Mouse (Mus musculus) heart, embryonic 12.5 days (tissue): ENCODE measurements around the gene Pign. TPM values are rescaled to one million over a fixed set of nuclear protein-coding genes. Genes with fewer than 3 reads are reported as not detected.

Experiments used
- ATAC-seq: fragments of 200-750 bp; cut with Nextera tagmentation; 2 replicates; pipeline ENCODE4 v1.8.0; 2017; ENCODE audit warnings: moderate TSS enrichment, moderate library complexity; ENCODE audit not compliant: insufficient number of reproducible peaks, low FRiP score
- H3K27ac ChIP-seq: fragments of 300-500 bp; sonication (generic); 2 replicates; pipeline ENCODE4 v1.5.1; 2016; ENCODE audit warnings: mild to moderate bottlenecking, moderate library complexity; ENCODE audit not compliant: poor library complexity, severe bottlenecking
- H3K27me3 ChIP-seq: fragments of 300-500 bp; sonication (generic); replicated peaks from 2 replicates; pipeline ENCODE4 v1.6.1; 2016; ENCODE audit warnings: mild to moderate bottlenecking, moderate library complexity
- H3K36me3 ChIP-seq: fragments of 300-500 bp; sonication (generic); 2 replicates; pipeline ENCODE4 v1.6.1; 2016; ENCODE audit warnings: mild to moderate bottlenecking, moderate library complexity
- H3K4me1 ChIP-seq: fragments of 300-500 bp; sonication (generic); replicated peaks from 2 replicates; pipeline ENCODE4 v1.6.1; 2016; ENCODE audit warnings: mild to moderate bottlenecking
- H3K4me2 ChIP-seq: fragments of 300-500 bp; sonication (generic); 2 replicates; pipeline ENCODE4 v1.6.1; 2016; ENCODE audit warnings: mild to moderate bottlenecking, moderate library complexity
- H3K4me3 ChIP-seq: fragments of 300-500 bp; sonication (generic); 2 replicates; pipeline ENCODE4 v1.5.1; 2016; ENCODE audit warnings: mild to moderate bottlenecking
- H3K9ac ChIP-seq: fragments of 300-500 bp; sonication (generic); 2 replicates; pipeline ENCODE4 v1.6.1; 2016; ENCODE audit warnings: mild to moderate bottlenecking, moderate library complexity
- H3K9me3 ChIP-seq: fragments of 300-500 bp; sonication (generic); replicated peaks from 2 replicates; pipeline ENCODE4 v1.6.1; 2016; ENCODE audit warnings: mild to moderate bottlenecking, moderate library complexity
- WGBS: fragments of 180-500 bp; shearing (Covaris S2); methylation state at CpG from one replicate; pipeline ENCODE4 v1.1.7; 2016; 5-methylcytosine and 5-hydroxymethylcytosine counted together
- polyA plus RNA-seq: library from polyadenylated mRNA; unstranded; fragments of >200 nt; fragmentation: Nextera tagmentation; extraction: Ambion mirVana; gene quantifications from 2 replicates; pipeline ENCODE4 v1.2.1, GENCODE M21; 2016

The Pign gene
- polyA plus RNA-seq, 1 experiment from 2014 or later, result 17.4 TPM

- Histone ChIP-seq H3K9me3 (no peaks in the 10 kb centered on the region), H3K4me3 (peak overlapping the region; percentile 99), H3K36me3 (no peaks in the 10 kb centered on the region), H3K9ac (peak overlapping the region; percentile 82), H3K27me3 (no peaks in the 10 kb centered on the region), H3K27ac (peak overlapping the region; percentile 88), H3K4me2 (peak overlapping the region; percentile 83), H3K4me1 (peaks cover 10% of the 10 kb centered on the region)
- ATAC-seq, result no peak
- WGBS, result 4% methylated on average over 6 of the region's 6 CpGs
Observed at GRCm38 (mm10) chr1:105662820-105663170, 682 bp downstream of the Pign start.

GRCm38 (mm10) chr1:105660015-105660414, 3.5 kb downstream of the Pign start:
- Histone ChIP-seq H3K36me3 (peaks cover 14% of the 10 kb centered on the region), H3K9ac (no peak overlapping the region), H3K4me2 (no peak overlapping the region), H3K4me1 (peaks cover 3% of the 10 kb centered on the region), H3K27me3 (no peaks in the 10 kb centered on the region), H3K27ac (no peak overlapping the region), H3K9me3 (no peaks in the 10 kb centered on the region), H3K4me3 (no peak overlapping the region)
- no peak for ATAC-seq
- WGBS, result 23% methylated on average over 3 of the region's 3 CpGs

GRCm38 (mm10) chr1:105653981-105654380, 9.5 kb downstream of the Pign start:
- Histone ChIP-seq H3K27me3 (no peaks in the 10 kb centered on the region), H3K4me2 (no peak overlapping the region), H3K36me3 (peaks cover 24% of the 10 kb centered on the region), H3K4me1 (no peaks in the 10 kb centered on the region), H3K4me3 (no peak overlapping the region), H3K9me3 (no peaks in the 10 kb centered on the region), H3K9ac (no peak overlapping the region), H3K27ac (no peak overlapping the region)
- 81% methylated on average over 1 of the region's 1 CpGs for WGBS
- ATAC-seq, result no peak

- H3K9me3 ChIP-seq, result no peaks in the 10 kb centered on the region
- no peak for ATAC-seq
- WGBS, result 89% methylated on average over 1 of the region's 1 CpGs
- H3K27me3 ChIP-seq, result no peaks in the 10 kb centered on the region
- no peak overlapping the region for H3K4me3 ChIP-seq
- no peak overlapping the region for H3K4me2 ChIP-seq
- H3K4me1 ChIP-seq, result no peaks in the 10 kb centered on the region
- peaks cover 25% of the 10 kb centered on the region for H3K36me3 ChIP-seq
- H3K9ac ChIP-seq, result no peak overlapping the region
- no peak overlapping the region for H3K27ac ChIP-seq
Observed at GRCm38 (mm10) chr1:105650650-105651049, 12.8 kb downstream of the Pign start.

GRCm38 (mm10) chr1:105644093-105644492, 19.4 kb downstream of the Pign start:
- Histone ChIP-seq H3K36me3 (peaks cover 33% of the 10 kb centered on the region), H3K4me1 (no peaks in the 10 kb centered on the region; the same call in 1 of the 2 replicates), H3K27ac (no peak overlapping the region), H3K4me2 (no peak overlapping the region), H3K9me3 (no peaks in the 10 kb centered on the region), H3K9ac (no peak overlapping the region), H3K27me3 (no peaks in the 10 kb centered on the region), H3K4me3 (no peak overlapping the region)
- ATAC-seq, result no peak
- WGBS, result 82% methylated on average over 3 of the region's 3 CpGs

GRCm38 (mm10) chr1:105630481-105630880, 33.0 kb downstream of the Pign start:
- Histone ChIP-seq H3K4me1 (no peaks in the 10 kb centered on the region), H3K4me2 (no peak overlapping the region), H3K4me3 (no peak overlapping the region), H3K36me3 (no peaks in the 10 kb centered on the region; the same call in 1 of the 2 replicates), H3K27me3 (no peaks in the 10 kb centered on the region), H3K9me3 (no peaks in the 10 kb centered on the region), H3K9ac (no peak overlapping the region), H3K27ac (no peak overlapping the region)
- ATAC-seq, result no peak
- WGBS, result 28% methylated on average over 3 of the region's 3 CpGs

GRCm38 (mm10) chr1:105589673-105590072, 73.8 kb downstream of the Pign start:
- no peak overlapping the region for H3K9ac ChIP-seq
- ATAC-seq, result no peak
- H3K9me3 ChIP-seq, result no peaks in the 10 kb centered on the region
- H3K27ac ChIP-seq, result no peak overlapping the region
- no peak overlapping the region for H3K4me3 ChIP-seq
- H3K36me3 ChIP-seq, result peaks cover 21% of the 10 kb centered on the region
- H3K4me1 ChIP-seq, result no peaks in the 10 kb centered on the region
- H3K27me3 ChIP-seq, result no peaks in the 10 kb centered on the region
- 91% methylated on average over 2 of the region's 2 CpGs for WGBS
- H3K4me2 ChIP-seq, result no peak overlapping the region

GRCm38 (mm10) chr1:105588697-105589096, 74.8 kb downstream of the Pign start:
- 90% methylated on average over 5 of the region's 5 CpGs for WGBS
- H3K27ac ChIP-seq, result no peak overlapping the region

GRCm38 (mm10) chr1:105582800-105583199, 80.7 kb downstream of the Pign start:
- H3K27ac ChIP-seq, result no peak overlapping the region
- no peak for ATAC-seq
- H3K36me3 ChIP-seq, result peaks cover 43% of the 10 kb centered on the region
- no peaks in the 10 kb centered on the region for H3K9me3 ChIP-seq
- WGBS, result 81% methylated on average over 1 of the region's 1 CpGs
- no peak overlapping the region for H3K4me2 ChIP-seq
- H3K4me3 ChIP-seq, result no peak overlapping the region
- no peaks in the 10 kb centered on the region for H3K4me1 ChIP-seq
- no peak overlapping the region for H3K9ac ChIP-seq
- no peaks in the 10 kb centered on the region for H3K27me3 ChIP-seq

More at GRCm38 (mm10) chr1:105588697-105589096, 74.8 kb downstream of the Pign start:
- Histone ChIP-seq H3K27me3 (no peaks in the 10 kb centered on the region), H3K4me2 (no peak overlapping the region), H3K36me3 (peaks cover 27% of the 10 kb centered on the region), H3K9me3 (no peaks in the 10 kb centered on the region), H3K4me1 (no peaks in the 10 kb centered on the region), H3K9ac (no peak overlapping the region), H3K4me3 (no peak overlapping the region)
- no peak for ATAC-seq

- no peak overlapping the region for H3K4me3 ChIP-seq
- no peak for ATAC-seq
- no peaks in the 10 kb centered on the region for H3K9me3 ChIP-seq
- H3K36me3 ChIP-seq, result peaks cover 44% of the 10 kb centered on the region
- no peak overlapping the region for H3K27ac ChIP-seq
- 96% methylated on average over 2 of the region's 2 CpGs for WGBS
- H3K27me3 ChIP-seq, result no peaks in the 10 kb centered on the region
- no peaks in the 10 kb centered on the region for H3K4me1 ChIP-seq
- H3K9ac ChIP-seq, result no peak overlapping the region
- H3K4me2 ChIP-seq, result no peak overlapping the region
Observed at GRCm38 (mm10) chr1:105580909-105581308, 82.6 kb downstream of the Pign start.

- no peak overlapping the region for H3K4me3 ChIP-seq
Observed at GRCm38 (mm10) chr1:105566051-105566450, 97.4 kb downstream of the Pign start.

GRCm38 (mm10) chr1:105564289-105564688, 99.2 kb downstream of the Pign start:
- Histone ChIP-seq H3K4me1 (no peaks in the 10 kb centered on the region), H3K27me3 (no peaks in the 10 kb centered on the region), H3K36me3 (peaks cover 12% of the 10 kb centered on the region), H3K27ac (no peak overlapping the region), H3K9ac (no peak overlapping the region), H3K9me3 (no peaks in the 10 kb centered on the region), H3K4me3 (no peak overlapping the region), H3K4me2 (no peak overlapping the region)
- ATAC-seq, result no peak
- WGBS, result 58% methylated on average over 1 of the region's 1 CpGs

More at GRCm38 (mm10) chr1:105566051-105566450, 97.4 kb downstream of the Pign start:
- Histone ChIP-seq H3K36me3 (peaks cover 12% of the 10 kb centered on the region), H3K4me1 (no peaks in the 10 kb centered on the region), H3K27ac (no peak overlapping the region), H3K27me3 (no peaks in the 10 kb centered on the region), H3K9ac (no peak overlapping the region), H3K4me2 (no peak overlapping the region), H3K9me3 (no peaks in the 10 kb centered on the region)
- WGBS, result 77% methylated on average over 3 of the region's 3 CpGs
- no peak for ATAC-seq
